Mouse (Mus musculus): ENCODE data around the gene Cyld.

DNA sequence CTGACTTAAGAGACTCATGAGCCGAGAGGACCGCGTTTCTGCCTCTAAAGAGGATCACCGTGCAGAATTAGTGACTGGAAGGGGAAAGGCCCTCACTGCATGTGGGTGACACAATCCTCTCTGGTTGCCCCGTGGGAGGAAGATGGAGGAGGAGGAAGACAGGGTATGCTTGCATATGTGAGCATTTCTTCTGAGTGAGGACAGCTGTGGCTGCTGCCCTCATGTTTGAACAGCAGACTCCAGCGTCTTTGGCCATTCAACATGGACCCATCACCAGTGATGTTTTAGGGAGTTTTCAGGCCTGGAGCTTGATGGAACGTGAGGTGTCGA is 10.0 kb upstream of the Cyld start:
- TF ChIP-seq CTCF (IDR thresholded peaks at IDR 0.05; ENCODE audit: low read depth, low read length) (no peak), POLR2AphosphoS5 (IDR thresholded peaks at IDR 0.05; ENCODE audit: insufficient replicate concordance, low read depth, low read length) (no peak), GATA1 (IDR thresholded peaks at IDR 0.05; ENCODE audit: borderline replicate concordance, low read length) (no peak), TAL1 (conservative IDR thresholded peaks at IDR 0.05; ENCODE audit: low read depth, low read length) (no peak), GATA2 (IDR thresholded peaks at IDR 0.05; ENCODE audit: borderline replicate concordance, low read depth, low read length) (no peak)

Measured in G1E (cell line).